Mouse (Mus musculus): Measurements from ENCODE around the gene Tmcc2.
"Not testable (repeated sequence)": the region's sequence is repeated elsewhere in the genome, so short reads cannot be mapped to it uniquely, and the experiment has no call there.

The Tmcc2 gene

GRCm38 (mm10) chr1:132367692-132368506 is 23.2 kb downstream of the Tmcc2 start:
- peak; percentile 76 for DNase-seq

- no peak for DNase-seq
Measured at GRCm38 (mm10) chr1:132366937-132367336, 24.1 kb downstream of the Tmcc2 start.

DNA sequence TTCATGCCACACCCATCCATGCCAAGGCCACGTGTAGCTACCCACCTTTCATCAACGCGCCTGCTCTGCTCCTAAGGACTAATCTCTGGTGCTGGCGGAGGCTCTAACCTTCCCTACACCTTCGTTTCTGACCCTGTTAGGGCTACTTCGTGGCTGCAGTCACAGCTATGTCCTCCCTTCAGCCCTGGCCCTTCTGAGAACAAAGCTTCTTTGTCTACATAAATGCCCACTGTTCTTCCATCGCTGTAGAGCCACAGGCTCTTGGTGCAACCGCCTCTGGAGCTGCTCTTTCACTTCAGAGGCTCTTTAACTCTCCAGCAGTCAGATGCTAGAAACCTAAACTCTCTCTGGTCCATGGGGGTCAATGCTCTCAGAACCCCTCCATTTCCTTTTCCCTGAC is 24.8 kb downstream of the Tmcc2 start:
- no peak for DNase-seq

GRCm38 (mm10) chr1:132365645-132366044 is 25.4 kb downstream of the Tmcc2 start:
- DNase-seq = no peak

DNA sequence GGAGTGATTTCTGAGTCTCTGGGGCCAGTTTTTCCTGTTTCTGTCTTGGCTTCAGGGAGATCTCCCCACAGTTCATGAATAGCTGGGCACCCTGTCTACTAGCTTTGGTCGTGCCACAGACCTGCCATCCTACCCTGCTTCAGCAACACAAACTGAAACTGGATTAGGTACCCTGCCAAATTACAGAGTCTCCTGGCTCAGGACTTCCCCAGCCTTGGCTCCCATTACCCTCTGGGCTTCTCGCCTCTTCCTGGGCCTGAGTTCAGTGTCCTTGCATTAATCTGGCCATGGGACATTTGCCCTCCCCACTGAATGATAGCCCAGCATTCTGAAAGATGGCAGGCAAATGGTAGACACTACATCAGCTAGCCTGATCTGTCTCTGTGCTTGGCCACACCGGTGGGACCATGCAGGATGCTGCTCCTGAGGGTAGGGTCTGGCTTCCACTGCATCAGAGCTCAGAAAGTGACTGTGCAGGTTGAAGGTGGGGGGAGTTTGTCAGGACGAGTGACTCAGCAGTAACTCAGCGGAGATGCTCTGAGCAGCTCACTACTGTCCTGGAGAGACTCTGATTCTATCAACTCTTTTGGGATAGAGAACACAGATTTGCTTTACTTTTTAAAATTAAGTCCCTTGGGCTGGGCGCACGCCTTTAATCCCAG is 26.1 kb downstream of the Tmcc2 start:
- DNase-seq = no peak

- no peak for DNase-seq
Measured at GRCm38 (mm10) chr1:132364388-132364787, 26.7 kb downstream of the Tmcc2 start.

GRCm38 (mm10) chr1:132361959-132362358 is 29.1 kb downstream of the Tmcc2 start:
- DNase-seq = no peak

GRCm38 (mm10) chr1:132356841-132357240 is 34.2 kb downstream of the Tmcc2 start:
- no peak for DNase-seq

DNA sequence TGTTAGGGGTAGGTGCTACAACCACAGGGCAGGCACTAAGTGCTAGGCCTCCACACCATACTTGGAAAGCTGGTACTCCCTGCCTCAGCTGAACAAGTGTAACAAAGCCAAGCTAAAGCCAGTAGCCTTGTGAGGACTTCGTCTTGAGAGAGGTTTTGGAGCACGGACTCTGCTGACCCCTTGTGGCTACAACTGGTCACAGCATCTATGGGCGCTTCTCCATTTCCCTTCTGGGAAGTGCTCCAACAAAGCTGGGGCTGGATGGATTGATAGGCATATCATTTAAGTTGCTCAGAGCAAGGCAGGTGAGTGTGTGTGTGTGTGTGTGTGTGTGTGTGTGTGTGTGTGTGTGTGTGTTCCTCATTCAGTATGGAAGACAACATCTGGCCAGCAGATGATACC is 35.2 kb downstream of the Tmcc2 start:
- DNase-seq = peak; percentile 89

DNA sequence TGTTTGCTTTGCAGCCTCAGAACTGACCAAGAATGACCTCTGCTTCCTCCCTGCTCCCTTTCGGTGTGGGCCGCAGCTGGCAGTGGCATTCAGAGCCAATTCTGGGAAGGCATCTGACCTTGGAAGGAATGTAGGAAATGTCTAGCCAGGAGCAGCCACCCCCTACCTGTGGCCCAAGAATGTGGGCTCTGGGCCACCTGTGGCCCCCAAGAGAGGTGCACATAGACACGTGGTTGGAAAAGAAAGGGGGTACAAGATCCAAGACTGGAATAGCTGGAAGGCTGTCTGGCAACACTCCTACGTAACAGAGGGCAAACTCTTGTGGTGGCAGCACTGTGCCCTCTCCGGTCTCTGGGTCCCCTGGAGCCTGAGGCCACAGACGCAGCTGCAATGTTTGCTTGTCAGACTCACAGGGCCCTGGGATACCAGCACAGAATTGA is 35.9 kb downstream of the Tmcc2 start:
- peak; percentile 95 for DNase-seq

- no peak for DNase-seq
Measured at GRCm38 (mm10) chr1:132354234-132354633, 36.8 kb downstream of the Tmcc2 start.

DNA sequence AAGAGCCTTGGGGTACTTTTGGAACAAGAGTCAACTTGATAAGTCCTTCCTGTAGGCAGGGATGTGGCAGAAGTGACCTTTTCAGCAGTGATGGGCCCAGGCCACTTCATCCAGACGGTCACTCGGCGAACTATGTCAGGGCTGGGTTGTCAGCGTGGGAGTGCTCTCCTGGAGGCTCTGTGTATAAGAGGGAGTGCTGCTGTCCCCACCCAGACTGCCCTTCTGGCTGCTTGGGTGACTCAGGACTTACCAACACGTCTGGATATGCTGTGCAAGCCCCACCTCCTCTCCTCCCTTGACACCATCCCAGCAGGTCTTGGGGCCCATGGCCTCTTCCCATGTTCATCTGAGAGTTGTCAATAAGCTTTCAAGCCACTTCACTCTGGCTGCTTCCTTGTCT is 37.7 kb downstream of the Tmcc2 start:
- DNase-seq = no peak

DNA sequence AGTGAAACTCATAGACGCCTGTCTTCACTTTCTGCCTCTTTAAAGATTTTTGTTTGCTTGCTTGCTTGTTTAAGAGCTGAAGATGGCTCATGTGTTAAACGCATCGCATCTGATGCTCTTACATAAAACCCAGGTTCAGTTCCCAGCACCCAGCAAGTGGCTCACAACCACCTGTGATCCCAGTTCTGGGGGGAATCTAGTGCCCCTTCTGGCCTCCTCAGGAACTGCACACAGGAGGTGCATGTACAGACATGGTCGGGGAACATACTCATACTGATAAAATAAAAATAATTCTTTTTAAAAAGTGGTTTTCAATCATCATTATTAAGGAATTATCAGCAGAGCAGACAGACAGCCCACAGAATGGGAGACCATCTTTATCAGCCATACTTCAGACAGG is 40.0 kb downstream of the Tmcc2 start:
- DNase-seq = no peak

DNA sequence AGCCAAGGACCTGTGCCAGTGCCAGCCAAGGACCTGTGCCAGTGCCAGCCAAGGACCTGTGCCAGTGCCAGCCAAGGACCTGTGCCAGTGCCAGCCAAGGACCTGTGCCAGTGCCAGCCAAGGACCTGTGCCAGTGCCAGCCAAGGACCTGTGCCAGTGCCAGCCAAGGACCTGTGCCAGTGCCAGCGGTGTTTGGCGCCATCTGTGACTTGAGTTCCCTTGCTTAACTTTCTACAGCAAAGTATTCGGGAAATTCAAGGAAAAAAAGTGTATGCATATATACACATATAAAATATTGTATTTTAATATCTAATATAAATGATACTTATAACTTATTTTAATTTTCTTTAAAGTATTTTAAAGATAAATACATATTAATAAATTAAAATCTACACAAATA is 41.5 kb downstream of the Tmcc2 start:
- not testable (repeated sequence) for DNase-seq

DNA sequence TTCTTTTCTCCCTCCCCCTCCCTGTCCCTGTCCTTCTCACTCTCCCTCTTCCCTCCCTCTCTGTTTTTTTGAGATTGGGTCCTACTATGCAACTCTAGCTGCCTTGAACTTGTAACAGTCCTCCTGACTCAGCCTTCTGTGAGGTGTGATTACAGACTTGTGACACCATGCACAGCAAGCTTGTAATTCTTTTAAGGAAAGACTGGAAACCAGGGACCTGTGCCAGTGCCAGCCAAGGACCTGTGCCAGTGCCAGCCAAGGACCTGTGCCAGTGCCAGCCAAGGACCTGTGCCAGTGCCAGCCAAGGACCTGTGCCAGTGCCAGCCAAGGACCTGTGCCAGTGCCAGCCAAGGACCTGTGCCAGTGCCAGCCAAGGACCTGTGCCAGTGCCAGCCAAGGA is 42.0 kb downstream of the Tmcc2 start:
- DNase-seq = peak; percentile 53

- no peak for DNase-seq
Measured at GRCm38 (mm10) chr1:132348401-132348800, 42.7 kb downstream of the Tmcc2 start.

GRCm38 (mm10) chr1:132346951-132347350 is 44.1 kb downstream of the Tmcc2 start:
- no peak for DNase-seq

- peak; percentile 49 for DNase-seq
Measured at GRCm38 (mm10) chr1:132346134-132346851, 44.8 kb downstream of the Tmcc2 start.

DNA sequence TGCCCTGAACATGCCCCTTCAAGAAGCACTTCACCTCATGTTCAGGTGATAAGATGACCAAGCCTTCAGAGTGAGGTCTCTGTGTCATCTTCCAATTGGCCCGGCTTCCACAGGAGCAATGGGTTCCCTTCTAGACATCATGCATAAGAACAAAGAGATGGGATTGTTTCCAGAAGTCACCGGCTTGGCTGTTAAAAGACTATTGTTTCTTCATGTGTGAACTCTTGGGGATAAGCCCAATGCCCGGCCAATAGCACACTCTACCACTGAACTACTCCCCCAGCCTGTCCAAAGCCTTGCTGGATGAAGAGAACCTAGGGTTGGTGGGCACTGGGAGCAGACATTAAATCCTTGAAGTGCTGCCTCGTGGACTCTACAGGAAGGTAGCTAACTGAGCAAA is 45.6 kb downstream of the Tmcc2 start:
- DNase-seq = no peak

- DNase-seq = no peak
Measured at GRCm38 (mm10) chr1:132343656-132344055, 47.4 kb downstream of the Tmcc2 start.

DNA sequence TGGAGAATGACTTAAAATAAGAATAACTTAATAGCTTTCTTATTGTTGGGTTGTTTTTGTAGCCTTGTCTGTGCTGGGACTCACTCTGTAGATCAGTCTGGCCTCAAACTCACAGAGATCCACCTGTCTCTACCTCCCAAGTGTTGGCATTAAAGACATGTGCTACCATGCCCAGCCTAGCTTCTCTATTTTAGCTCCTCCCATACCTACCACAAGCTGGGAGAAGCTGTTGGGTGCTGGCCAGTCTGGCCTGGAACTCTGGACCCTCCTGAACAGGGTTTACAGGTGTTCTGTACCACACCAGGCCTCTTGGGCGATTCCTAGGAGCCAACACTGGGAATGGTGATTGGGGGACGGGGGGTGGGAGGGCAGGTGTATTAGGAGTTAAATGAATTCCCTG is 47.9 kb downstream of the Tmcc2 start:
- DNase-seq = no peak

DNA sequence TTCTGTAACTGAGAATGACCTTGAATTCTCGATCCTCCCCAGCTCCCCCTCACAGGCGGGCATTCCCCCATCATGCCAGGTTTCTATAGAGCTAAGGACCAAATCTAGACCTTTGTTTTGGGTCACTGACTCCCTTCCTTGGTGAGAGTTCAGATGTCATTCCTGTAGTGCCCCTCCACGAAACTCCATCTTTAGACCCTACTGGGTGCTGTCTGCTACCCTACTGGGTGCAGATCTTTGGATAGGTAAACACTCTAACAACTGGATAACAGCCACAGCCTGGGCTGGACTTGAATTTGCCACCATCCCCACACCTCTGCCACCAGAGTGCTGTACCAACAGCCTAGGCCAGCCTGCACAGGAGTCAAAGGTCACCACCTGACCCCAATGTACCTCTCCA is 48.6 kb downstream of the Tmcc2 start:
- DNase-seq = no peak

GRCm38 (mm10) chr1:132341731-132342501 is 49.2 kb downstream of the Tmcc2 start:
- peak; percentile 77 for DNase-seq
